Mouse (Mus musculus): ENCODE measurements at regions not wholly inside any gene's neighbourhood (a gene's known extent, or its start where the extent isn't known, plus 50 kb on each side); places are given as distances from the start of the nearest gene placed in this dataset.
"Not testable (repeated sequence)": the region's sequence is repeated elsewhere in the genome, so short reads cannot be mapped to it uniquely, and the experiment has no call there.

DNA sequence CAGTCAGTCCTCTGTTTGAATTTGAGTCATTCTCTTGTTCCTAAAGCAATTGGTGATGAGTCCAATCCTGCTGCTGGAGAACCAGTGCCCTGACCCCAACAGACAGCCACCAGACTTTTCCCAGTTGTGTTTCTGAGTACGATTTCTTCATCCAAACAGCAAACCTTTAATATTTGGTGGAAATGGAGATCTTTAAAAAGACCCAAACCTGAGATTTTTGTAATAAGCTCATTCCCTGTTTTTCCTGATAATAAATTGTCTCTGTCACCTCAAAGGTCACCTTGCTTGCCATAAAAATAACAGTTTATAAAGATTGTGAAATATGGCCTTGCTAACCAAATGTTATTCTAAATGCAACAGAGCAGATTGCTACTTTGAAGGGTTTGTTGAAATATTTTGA, 199.0 kb downstream of the Fam43a start:
- no peak for DNase-seq (ENCODE audit: low spot score)
- no peak overlapping the region for H3K4me3 ChIP-seq
- 93% methylated on average over 1 of the region's 1 CpGs for WGBS
- H3K4me1 ChIP-seq: no peaks in the 10 kb centered on the region
- H3K36me3 ChIP-seq: no peaks in the 10 kb centered on the region
- H3K9me3 ChIP-seq (replicated peaks): no peaks in the 10 kb centered on the region
- H3K27ac ChIP-seq (replicated peaks): no peak overlapping the region
- no peaks in the 10 kb centered on the region for H3K27me3 ChIP-seq (ENCODE audit: low read depth, poor library complexity, severe bottlenecking)

DNA sequence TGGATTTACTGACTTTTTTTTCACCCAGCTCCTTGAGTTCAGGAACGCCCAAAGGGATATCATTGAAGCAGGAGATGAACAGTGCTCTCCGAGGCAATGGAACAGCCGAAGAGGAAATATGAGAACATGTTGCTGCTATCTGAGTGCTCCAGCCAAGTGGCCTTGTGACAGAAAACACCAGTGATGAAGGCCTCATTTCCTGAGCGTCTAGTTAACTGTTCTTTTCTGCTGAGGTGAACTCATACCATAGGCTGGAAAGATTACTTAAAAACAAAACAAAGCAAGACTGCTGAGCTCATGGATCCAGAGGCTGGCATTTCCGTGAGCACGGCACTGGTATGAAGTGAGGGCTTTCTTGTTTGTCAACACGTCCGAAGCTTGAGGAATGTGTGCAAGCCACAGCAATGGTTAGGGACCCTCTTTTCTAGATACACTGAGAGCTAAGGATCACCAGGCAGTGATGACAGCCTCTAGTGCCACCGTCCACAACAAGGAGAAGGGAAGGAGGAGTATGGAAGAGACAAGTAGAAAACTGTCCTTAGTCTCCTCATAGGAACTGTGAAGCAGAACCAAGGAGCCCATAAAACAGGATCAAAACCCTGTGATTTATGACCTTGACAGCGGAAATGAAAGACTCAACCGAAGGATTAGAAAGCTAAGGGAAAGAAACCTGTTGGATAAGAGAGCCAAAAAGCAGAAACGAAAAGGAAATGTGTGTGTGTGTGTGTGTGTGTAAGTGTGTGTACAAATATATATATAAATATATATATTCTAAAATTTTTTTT, 200.4 kb downstream of the Fam43a start:
- DNase-seq (ENCODE audit: low spot score): no peak
- no peaks in the 10 kb centered on the region for H3K9me3 ChIP-seq (replicated peaks)
- no peak overlapping the region for H3K27ac ChIP-seq (replicated peaks)
- H3K4me3 ChIP-seq: no peak overlapping the region
- no peaks in the 10 kb centered on the region for H3K36me3 ChIP-seq
- no peaks in the 10 kb centered on the region for H3K4me1 ChIP-seq
- whole genome bisulfite sequencing: 84% methylated on average over 12 of the region's 12 CpGs
- no peaks in the 10 kb centered on the region for H3K27me3 ChIP-seq (ENCODE audit: low read depth, poor library complexity, severe bottlenecking)

DNA sequence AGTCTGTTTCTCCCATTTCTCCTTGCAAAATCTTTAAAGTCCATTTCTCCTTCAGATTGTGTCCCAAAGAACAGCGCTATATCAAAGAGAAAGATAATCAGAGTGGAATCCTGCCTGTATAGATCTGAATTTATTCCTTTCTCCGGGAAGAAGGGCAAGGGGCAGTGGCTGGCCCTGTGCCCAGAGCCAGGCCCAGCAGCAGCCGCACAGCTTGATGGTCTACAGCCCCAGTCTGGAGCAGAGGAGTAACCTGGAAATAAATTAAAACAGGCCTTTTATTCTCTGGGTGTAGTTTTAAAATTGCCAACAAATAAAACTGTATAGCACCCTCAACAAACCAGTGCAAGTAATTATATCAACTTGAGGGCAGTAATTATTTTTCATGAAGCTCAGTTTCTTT, 204.5 kb downstream of the Fam43a start:
- Histone ChIP-seq H3K4me1 (no peaks in the 10 kb centered on the region), H3K9me3 (replicated peaks) (no peaks in the 10 kb centered on the region), H3K27me3 (ENCODE audit: low read depth, poor library complexity, severe bottlenecking) (no peaks in the 10 kb centered on the region), H3K27ac (replicated peaks) (no peak overlapping the region), H3K4me3 (no peak overlapping the region), H3K36me3 (no peaks in the 10 kb centered on the region)
- DNase-seq (ENCODE audit: low spot score): no peak
- WGBS: 92% methylated on average over 3 of the region's 3 CpGs

DNA sequence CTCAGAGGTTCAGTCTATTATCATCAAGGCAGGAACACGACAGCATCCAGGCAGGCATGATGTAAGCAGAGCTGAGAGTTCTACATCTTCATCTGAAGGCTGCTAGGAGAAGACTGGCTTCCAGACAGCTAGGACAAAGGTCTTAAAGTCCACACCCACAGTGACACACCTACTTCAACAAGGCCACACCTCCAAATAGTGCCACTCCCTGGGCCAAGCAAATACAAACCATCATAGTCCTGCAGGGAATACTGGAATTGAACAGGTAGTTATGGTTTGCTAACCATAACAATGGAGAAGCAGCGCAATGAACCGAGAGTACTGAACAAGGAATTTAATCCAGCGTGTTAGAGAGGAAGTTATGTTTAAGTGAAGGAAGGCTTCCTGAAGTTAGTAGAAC, 206.7 kb downstream of the Fam43a start:
- WGBS: 92% methylated on average over 4 of the region's 4 CpGs
- not testable (repeated sequence) for H3K9me3 ChIP-seq (replicated peaks); DNase-seq (ENCODE audit: low spot score); H3K4me1 ChIP-seq; H3K4me3 ChIP-seq; H3K27ac ChIP-seq (replicated peaks); H3K27me3 ChIP-seq (ENCODE audit: low read depth, poor library complexity, severe bottlenecking); H3K36me3 ChIP-seq

DNA sequence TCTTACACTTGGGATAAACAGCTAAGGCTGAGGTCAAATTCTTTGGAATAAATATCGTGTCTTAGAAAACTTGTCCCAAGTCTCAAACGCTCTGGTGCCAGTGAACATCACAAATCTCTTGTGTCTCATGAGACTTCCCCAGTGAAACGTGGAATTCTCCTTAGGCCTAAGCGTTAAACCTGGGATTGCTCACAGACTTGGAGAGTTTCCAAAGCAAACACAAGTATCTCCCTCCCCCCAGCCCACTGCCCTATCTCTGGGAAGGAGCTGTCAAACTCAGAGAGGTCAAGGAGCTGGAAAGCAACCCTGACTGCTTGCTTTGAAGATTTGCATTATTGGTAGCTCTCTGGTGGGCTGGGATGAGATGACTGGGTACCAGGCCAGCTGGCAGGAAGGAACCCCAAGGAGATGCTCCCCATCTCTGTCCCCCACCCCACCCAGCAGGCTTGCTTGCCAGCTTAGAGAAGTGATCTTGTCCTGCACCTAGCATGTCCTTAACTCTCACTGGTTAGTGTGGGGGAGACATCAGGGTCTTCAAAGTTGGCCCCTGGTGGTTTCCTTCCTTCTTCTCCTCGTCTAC, 219.1 kb downstream of the Fam43a start:
- no peaks in the 10 kb centered on the region for H3K27me3 ChIP-seq (ENCODE audit: low read depth, poor library complexity, severe bottlenecking)
- H3K4me1 ChIP-seq: peaks cover 17% of the 10 kb centered on the region
- DNase-seq (ENCODE audit: low spot score): no peak
- H3K27ac ChIP-seq (replicated peaks): no peak overlapping the region
- 67% methylated on average over 5 of the region's 5 CpGs for WGBS
- no peaks in the 10 kb centered on the region for H3K36me3 ChIP-seq
- no peaks in the 10 kb centered on the region for H3K9me3 ChIP-seq (replicated peaks)
- H3K4me3 ChIP-seq: no peak overlapping the region

DNA sequence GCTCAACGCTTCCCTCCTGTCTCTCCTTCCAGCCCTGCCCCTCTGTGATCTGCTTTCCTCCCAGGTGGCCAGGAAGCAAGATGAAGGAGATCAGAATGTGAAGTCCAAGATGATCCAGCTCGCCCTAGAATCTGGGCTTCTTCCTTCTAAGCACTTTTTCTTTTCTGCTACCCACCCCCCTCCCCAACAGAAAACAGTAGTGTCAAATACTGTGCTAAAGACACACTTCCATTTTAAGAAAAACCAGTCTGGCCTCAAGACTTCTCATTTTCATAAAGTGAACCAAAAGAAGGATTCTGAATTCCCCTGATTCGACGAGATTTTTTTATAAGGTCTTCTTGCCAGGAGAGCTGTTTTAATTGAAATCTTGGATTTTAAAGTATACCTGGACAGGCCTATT, 219.8 kb downstream of the Fam43a start:
- H3K27ac ChIP-seq (replicated peaks): no peak overlapping the region
- H3K4me1 ChIP-seq: peaks cover 17% of the 10 kb centered on the region
- H3K36me3 ChIP-seq: no peaks in the 10 kb centered on the region
- WGBS: 94% methylated on average over 4 of the region's 4 CpGs
- no peaks in the 10 kb centered on the region for H3K27me3 ChIP-seq (ENCODE audit: low read depth, poor library complexity, severe bottlenecking)
- no peak for DNase-seq (ENCODE audit: low spot score)
- H3K9me3 ChIP-seq (replicated peaks): no peaks in the 10 kb centered on the region
- H3K4me3 ChIP-seq: no peak overlapping the region

DNA sequence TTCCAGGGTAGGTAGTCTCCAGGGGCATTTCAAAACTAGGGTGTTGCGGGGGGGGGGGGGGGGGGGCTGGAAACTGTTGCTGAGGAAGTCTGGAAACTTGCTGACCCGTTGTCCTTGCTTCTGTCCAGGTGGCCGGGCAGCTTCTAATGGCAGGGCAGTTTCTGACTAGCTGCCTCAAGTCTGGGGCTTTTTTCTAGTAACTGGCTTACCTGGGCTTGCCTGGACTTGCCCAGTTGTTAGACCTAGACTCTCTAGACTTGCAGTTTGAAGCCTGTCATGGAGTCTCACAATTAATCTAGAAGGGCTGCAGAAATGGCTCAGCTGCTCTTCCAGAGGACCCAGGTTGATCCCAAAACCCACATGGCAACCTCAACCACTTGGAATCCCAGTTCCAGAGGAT, 220.7 kb downstream of the Fam43a start:
- Histone ChIP-seq H3K27ac (replicated peaks) (0 out of 2 replicates have a peak overlapping the region, but pooled peaks have one; percentile 75), H3K36me3 (no peaks in the 10 kb centered on the region), H3K9me3 (replicated peaks) (no peaks in the 10 kb centered on the region), H3K4me1 (peaks cover 17% of the 10 kb centered on the region), H3K27me3 (ENCODE audit: low read depth, poor library complexity, severe bottlenecking) (no peaks in the 10 kb centered on the region), H3K4me3 (no peak overlapping the region)
- DNase-seq (ENCODE audit: low spot score): no peak
- WGBS: 93% methylated on average over 3 of the region's 3 CpGs

DNA sequence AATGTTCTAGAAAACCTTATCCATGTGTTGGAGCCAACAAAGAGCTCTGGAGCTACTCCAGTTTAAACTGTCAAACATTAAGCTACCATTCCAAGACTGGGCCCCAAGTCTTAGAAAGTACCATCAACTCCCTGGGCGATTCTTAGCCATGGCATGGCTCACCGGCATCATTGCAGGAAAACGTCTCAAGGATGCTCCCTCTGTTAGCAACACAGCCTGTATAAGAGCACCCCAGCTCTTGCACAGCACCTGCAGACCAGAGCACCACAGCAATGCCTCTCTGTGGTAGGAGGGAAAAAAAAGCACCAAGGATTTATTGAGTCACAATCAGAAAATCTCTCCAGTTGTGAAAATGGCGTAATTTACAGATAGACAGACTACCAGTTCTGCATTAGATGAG, 221.2 kb downstream of the Fam43a start:
- H3K4me1 ChIP-seq: peaks cover 17% of the 10 kb centered on the region
- no peaks in the 10 kb centered on the region for H3K36me3 ChIP-seq
- H3K9me3 ChIP-seq (replicated peaks): no peaks in the 10 kb centered on the region
- DNase-seq (ENCODE audit: low spot score): no peak
- H3K27ac ChIP-seq (replicated peaks): peak overlapping the region; percentile 75
- 72% methylated on average over 4 of the region's 4 CpGs for WGBS
- H3K27me3 ChIP-seq (ENCODE audit: low read depth, poor library complexity, severe bottlenecking): no peaks in the 10 kb centered on the region
- H3K4me3 ChIP-seq: no peak overlapping the region

DNA sequence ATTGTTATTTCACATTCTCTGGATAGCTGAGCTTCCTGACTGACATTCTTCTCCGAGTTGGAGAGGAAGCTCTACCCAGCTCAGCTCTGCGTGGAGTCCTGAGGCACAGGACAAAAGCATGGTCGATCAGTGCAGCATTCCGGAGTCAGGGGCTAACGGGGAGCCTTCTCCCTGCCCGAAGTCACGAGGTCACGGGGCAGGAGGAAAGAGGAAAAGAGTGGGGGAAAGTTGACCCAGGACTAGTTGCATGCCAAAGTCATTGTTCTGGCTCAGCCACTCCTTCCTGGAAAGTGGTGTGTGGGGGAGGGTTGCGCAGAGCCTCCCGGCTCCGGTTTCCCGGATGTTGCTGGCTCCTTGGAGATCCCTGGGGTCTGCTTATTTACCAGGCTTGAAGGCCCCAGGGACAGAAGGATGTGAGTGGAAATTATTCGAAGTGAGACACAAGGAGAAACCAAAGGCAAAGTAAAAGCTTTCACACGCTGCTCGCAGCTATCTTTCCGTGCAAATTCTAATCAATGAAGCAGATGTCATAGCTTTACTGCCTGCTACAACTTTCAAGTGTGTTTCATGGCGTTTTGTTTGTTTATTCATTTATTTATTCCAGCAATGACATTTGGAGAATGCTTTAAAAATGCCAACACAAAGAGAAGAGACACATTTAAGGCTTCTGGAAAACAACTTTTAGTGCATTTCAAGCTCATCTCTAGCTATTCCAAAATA, 221.8 kb downstream of the Fam43a start:
- H3K4me3 ChIP-seq: peak overlapping the region; percentile 21
- WGBS: 15% methylated on average over 17 of the region's 17 CpGs

DNA sequence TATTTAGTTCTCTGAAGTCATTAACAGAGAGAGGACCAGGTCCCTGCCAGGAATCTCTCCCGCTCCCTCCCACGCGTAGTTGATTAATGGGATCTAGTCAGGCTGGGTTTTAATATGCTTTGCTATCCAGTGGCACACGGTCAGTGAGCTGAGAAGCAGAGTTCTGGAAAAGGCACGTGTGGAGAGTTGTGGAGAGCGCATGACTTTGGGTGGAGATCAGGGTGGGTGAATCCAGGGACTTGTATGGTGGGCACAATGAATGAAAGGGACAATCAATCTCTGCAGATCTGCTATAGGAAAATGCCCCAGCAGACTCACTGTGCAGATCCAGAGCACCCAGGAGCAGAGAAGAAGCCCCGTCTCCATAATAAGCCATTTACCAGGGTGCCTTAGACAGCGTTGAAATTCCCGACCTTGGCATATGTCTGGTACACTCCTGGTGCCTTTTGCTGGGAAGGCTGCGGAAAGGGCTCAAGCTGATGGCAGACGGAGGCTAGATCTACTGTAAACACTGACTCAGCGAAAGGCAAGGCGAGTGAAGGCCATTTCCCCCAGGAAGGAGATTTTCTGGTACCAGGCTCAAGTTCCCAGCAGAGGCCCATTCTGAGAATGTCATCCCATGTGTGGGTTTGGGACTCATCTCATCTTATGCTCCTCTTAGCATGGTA, 222.5 kb downstream of the Fam43a start:
- no peak overlapping the region for H3K4me3 ChIP-seq
- no peaks in the 10 kb centered on the region for H3K9me3 ChIP-seq (replicated peaks)
- peaks cover 17% of the 10 kb centered on the region for H3K4me1 ChIP-seq
- no peaks in the 10 kb centered on the region for H3K36me3 ChIP-seq
- DNase-seq (ENCODE audit: low spot score): no peak
- H3K27ac ChIP-seq (replicated peaks): peak overlapping the region; percentile 75
- no peaks in the 10 kb centered on the region for H3K27me3 ChIP-seq (ENCODE audit: low read depth, poor library complexity, severe bottlenecking)
- 78% methylated on average over 13 of the region's 13 CpGs for WGBS

More for the DNA sequence above, 221.8 kb downstream of the Fam43a start:
- Histone ChIP-seq H3K9me3 (replicated peaks) (no peaks in the 10 kb centered on the region), H3K27ac (replicated peaks) (peak overlapping the region; percentile 75), H3K36me3 (no peaks in the 10 kb centered on the region), H3K4me1 (peaks cover 17% of the 10 kb centered on the region), H3K27me3 (ENCODE audit: low read depth, poor library complexity, severe bottlenecking) (no peaks in the 10 kb centered on the region)
- peak; percentile 78 for DNase-seq (ENCODE audit: low spot score)

DNA sequence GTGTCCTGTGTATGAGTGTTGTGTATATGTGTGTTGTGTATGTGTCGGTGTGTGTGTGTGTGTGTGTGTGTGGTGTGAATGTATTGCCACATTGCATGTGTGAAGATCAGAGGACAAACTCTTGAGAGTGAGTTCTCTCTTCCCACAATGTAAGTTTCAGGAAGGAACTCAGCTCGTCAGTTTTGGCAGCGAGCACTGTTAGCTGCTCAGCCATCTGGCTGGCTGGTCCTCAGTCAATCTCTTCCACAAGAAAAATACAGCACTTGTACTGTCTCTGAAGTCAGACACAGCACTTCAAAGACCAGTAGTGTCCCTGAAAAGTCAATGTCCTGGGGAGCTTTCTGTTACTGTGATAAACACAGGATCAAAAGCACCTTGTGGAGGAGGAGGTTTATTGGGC, 226.6 kb downstream of the Fam43a start:
- WGBS: 74% methylated on average over 3 of the region's 3 CpGs

DNA sequence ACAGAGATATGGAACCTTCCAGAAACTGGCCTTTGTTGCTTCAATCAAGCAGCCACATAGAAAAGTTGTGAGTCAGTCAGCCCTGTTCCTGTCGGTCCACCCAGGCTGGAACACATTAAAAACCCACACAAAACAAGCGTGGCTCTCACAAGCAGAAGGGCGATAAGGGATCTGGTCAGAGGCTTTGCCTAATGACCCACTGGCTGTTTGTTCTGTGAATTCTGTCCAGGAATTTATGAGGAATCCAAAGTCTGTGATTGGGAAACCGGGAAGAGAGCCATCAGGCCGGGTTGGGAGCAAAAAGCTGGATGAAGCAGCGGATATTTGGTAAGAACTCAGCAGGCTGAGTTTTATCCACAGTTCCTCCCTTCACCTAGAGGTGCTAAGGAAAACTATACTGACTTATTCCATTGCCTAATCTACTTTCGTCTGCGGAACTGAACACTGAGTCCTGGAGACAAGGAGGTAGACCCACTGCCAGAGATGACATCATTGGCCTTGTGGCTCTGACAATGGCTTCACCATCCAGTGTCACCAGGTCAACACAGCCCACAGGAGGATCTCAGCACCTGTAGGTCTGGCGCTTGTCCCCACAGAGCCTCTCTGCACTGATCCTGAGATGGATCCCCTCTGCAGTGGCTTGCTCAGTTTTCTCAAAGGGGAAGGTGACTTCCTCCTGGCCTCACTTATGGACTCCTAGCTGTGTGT, 228.5 kb downstream of the Fam43a start:
- no peak for DNase-seq (ENCODE audit: low spot score)
- Histone ChIP-seq H3K36me3 (no peaks in the 10 kb centered on the region), H3K27me3 (ENCODE audit: low read depth, poor library complexity, severe bottlenecking) (no peaks in the 10 kb centered on the region), H3K27ac (replicated peaks) (no peak overlapping the region), H3K4me3 (no peak overlapping the region), H3K4me1 (no peaks in the 10 kb centered on the region), H3K9me3 (replicated peaks) (no peaks in the 10 kb centered on the region)
- 91% methylated on average over 9 of the region's 9 CpGs for WGBS

More for the DNA sequence above, 226.6 kb downstream of the Fam43a start:
- Histone ChIP-seq H3K27ac (replicated peaks) (no peak overlapping the region), H3K36me3 (no peaks in the 10 kb centered on the region), H3K4me3 (no peak overlapping the region), H3K4me1 (peaks cover 12% of the 10 kb centered on the region), H3K27me3 (ENCODE audit: low read depth, poor library complexity, severe bottlenecking) (no peaks in the 10 kb centered on the region), H3K9me3 (replicated peaks) (no peaks in the 10 kb centered on the region)
- DNase-seq (ENCODE audit: low spot score): no peak

Measured in midbrain, embryonic 10.5 days (tissue).